Mouse (Mus musculus): Measurements from ENCODE around the gene Rph3a.

DNA sequence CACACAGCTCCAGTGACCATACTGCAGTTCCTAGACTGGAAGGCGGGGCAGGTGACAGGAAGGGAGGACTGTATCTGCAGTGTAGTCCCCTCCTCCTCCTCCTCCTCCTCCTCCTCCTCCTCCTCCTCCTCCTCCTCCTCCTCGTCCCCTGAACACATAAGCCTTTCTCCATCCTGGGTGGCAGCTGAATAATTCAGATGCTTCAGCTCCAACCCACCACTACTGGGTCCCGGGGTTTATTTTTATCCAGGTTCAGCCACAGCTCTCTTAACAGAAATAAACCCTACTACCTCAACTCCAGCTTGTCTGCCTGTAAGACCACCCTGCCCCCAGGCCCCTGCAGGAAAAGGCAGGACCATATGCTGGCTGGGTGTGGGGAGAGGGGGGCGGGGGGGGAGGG lies 3.7 kb downstream of the Rph3a start:
- TF ChIP-seq POLR2A (IDR thresholded peaks at IDR 0.05; ENCODE audit: control insufficient read depth, extremely low read depth, insufficient read depth, low read length, poor library complexity) (no peak), CTCF (IDR thresholded peaks at IDR 0.05; ENCODE audit: borderline replicate concordance, control insufficient read depth, extremely low read depth, insufficient read depth, low read length, poor library complexity) (no peak)
